Mouse (Mus musculus): ENCODE data around the gene Sars2. TPM values are rescaled to one million over a fixed set of nuclear protein-coding genes. Genes with fewer than 3 reads are reported as not detected.

Gene Sars2
- 23.2 TPM for polyA plus RNA-seq (2017; shearing (Covaris generic))

DNA sequence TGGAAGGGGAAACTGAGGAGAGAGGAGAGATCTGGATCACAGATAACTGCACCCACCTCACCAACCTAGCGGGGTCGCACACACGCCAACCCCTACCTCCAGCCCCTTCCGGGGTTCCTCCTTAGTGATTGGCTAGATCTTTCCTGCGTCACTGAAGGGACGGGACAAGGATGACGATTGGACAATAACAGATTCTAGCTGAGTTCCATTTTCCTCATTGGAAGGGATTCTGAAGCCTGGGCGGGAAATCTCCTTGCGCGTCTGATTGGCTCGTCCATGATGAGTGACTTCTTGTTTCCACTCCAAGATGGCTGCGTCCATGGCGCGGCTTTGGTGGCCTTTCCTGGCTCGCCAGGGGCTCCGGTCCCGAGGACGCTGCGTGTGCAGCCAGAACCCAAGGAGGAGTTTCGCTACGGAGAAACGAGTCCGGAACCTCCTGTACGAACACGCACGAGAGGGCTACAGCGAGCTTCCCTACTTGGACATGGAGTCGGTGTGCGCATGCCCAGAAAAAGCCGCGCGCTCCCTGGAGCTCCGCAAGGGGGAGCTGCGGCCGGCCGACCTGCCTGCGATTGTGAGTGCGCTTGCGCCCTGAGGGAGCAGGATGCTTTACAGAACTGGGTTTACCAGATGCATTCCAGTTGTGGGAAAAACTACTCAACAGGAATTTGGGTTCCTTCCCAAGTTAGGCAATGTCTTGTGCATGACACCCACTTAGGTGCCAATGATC, at the start of gene Sars2, which contains the start of gene Mrps12:
Gene Sars2 (plus strand): TSS at position 284 of the 730 bp plus-strand sequence.
Gene Mrps12 (minus strand): TSS at position 112 of the 730 bp plus-strand sequence.

DNA sequence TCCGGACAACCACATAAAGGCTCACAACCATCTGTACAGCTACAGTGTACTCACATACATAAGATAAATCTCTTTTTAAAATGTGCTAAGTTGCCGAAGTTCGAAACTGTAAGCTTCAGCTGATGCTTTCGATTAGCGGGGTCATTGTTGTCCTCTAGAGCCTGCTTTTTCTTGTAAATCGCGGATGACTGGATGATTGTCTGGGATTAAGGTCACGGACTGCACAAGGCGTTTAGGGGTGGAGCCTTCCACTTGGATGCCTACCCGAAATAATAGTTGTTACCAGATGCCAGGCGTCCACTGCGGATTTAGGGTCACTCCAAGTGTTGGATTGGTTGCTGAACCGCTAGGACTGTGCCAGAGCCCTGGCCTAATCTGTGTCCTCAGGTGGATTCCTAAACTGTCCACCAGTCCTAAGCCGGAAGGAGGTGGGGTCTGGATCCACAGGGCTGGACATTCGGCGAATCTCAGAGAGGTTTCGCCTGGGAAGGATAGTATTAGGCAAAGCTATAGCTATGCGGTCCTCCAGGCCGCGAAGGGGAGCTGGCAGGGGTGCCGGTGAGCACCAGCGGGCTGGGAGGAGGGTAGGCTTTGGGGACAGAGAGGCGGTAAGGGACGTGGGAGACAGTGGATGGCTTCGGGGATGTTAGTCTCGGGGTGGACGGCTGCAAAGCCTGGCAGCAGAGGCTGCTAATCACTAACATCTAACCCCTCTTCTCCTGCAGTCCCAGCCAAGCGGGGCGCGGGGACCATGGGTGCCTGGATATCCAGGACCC, 49.1 kb upstream of the Sars2 start, which contains the start of gene Fbxo27:
Gene Fbxo27 (plus strand): TSS at position 305 of the 776 bp plus-strand sequence.

DNA sequence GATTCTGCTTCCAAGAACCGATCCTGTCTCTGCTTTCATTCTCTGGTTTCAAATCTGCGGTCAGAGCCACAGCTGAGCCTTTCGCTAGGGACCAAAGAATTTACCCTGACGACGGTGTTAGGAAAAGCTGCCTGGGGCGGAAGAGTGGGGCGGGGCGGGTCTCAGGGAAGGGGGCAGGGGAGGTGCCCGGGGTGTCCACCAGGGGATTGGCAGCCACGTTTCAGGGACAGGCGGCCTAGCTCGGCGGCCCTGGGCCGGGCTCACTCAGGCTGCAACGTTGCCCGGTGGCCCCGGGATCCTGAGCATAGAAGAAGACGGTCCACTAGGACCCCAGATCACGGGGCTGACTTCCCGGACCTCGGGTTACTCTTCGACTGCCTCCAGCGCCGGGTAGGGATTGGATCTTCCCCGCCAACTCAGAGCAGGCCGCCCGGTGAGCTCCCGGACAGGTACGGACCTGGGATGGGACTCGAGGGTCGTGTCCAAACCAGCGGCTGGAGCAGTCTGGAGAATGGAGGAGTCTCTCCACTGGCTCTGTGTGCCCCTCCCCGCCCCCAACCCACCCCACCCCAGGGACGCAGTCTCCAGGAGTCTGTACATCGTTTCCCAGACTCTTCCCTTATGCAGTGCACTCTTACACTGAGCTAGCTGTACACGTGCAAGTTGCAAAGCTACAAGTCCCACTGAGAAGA, 25.1 kb upstream of the Sars2 start, which contains the start of gene Fbxo17:
Gene Fbxo17 (plus strand): TSS at position 215 of the 692 bp plus-strand sequence.

DNA sequence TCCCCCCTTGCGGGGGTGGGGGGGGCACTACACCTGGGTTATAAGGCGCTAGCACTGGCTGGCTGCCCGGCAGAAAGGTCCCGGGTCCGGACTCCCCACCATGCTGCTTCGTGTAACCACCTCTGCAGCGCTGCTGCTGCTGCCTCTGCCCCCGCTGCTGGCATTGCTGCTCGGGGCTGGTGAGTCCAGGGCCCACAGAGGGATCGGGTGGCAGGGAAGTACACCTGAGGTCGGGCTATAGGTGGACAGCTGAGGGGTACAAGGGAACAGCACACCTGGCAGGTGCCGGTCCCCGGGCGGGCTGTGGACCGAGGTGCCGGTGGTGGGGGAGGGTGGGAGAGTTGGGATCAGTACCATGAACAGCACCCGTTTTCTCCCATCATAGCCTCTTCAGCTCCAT, 14.3 kb downstream of the Sars2 start, which contains the start of gene Ccer2:
Gene Ccer2 (plus strand): TSS at position 96 of the 400 bp plus-strand sequence.

DNA sequence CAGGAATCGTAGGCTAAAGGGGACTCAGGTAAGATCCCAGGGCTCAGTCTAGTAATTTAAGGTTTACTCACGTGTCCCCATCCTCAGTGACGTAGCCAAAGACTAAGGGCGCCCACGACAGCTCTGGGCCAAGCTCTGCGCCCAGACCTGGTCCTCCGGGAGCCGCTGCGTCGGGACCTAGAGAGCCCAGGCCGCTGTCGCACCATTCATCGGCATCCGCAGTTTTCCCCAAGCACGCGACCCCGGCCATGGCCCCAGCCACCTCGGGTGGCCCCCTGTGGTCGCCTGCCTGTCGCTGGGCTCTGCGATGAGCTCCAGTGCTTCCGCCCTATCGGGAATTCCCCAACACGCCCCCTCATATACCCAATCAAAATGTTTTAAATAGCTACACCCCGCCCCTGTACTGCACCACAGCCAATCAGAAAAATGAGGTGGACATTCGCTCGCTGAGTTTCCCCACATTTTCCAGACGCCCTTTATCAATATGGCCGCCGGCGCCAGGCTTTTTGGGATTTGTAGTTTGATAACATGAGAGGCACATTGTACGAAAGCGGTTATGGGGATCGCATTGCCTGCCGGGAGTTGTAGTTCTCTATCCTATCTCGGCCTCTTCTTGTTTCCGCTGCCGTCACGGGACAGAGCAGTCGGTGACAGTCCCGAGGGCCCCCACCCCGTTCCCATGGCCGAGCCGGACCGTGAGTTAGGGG, 24.5 kb downstream of the Sars2 start, which contains the start of gene Sirt2:
Gene Sirt2 (plus strand): TSS at position 563 of the 707 bp plus-strand sequence.

DNA sequence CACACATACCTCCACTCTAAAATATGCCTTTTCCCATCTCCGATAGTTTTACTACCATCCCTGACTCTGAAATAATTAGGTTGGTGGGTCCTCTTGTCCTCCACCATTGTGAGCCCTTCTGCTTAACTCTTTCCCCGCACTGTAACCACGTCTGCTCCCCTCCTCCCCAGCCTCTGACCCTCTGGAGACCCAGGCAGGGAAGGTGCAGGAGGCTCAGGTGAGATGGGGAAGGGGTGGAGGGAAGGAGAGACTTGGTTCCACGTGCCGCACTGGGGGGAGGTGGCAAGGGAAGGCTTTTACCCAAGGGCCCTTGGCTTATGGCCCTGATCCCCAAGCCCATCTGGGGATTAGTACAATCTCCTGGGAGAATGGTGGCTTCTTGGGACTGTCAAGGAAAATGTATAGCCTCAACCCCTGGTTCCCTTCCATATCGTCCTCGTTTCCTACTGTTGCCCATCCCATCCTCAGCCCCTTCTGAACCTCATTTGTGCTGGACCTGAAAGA, 25.7 kb downstream of the Sars2 start, which contains the start of gene Nfkbib:
Gene Nfkbib (minus strand): TSS at position 51 of the 504 bp plus-strand sequence.

DNA sequence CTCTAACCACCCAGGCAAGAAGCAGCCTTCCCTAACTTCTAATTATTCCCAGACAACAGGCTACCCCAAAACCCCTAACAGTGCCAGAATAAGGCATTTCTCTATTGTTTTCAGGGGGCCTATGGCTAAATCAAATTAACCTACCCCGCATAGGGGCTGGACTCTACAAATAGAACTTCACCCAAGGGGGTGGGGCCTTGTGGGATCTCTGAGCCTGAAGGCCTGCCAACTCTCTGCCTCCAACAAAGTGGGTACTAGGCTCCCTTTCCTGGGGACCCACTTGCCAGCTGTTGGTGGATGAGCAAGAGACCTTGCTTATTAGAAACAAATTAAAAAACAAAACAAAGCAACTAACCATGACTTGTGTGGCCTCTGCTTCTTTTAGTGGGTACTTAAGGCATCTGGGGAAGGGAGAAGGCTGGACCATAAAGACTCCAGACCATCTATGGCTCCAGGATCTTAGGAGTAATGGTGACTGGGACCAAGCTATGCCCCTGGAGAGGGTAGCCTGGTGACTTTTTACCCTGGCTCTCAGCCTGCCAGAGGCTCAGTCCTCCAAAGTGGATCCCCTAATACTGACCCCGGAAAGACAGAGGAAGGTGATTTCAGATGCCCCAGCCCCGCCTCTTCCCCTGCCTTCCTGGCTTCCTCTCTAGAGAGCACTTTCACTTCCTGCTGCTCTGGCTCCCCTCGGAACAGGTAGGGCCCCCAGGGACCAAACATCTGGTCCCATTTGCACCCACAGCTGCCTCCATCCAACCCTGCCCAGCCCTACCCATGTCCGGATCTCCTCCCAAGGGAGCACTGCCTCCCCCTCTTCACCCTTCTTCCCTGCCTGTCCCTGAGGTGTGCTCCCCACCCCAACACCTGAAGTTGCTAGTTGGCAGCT, 46.8 kb downstream of the Sars2 start, which contains the start of gene Rinl:
Gene Rinl (plus strand): TSS at position 663 of the 889 bp plus-strand sequence.

Other genes with a start within 250 kb of the Sars2 start
- gene Ifnl2, start 231.5 kb upstream of the Sars2 start, polyA plus RNA-seq (2017; shearing (Covaris generic)), result not detected
- gene Ifnl3, start 219.2 kb upstream of the Sars2 start, polyA plus RNA-seq (2017; shearing (Covaris generic)), result not detected
- gene Sycn, start 201.1 kb upstream of the Sars2 start, polyA plus RNA-seq (2017; shearing (Covaris generic)), result not detected
- gene Nccrp1, start 194.7 kb upstream of the Sars2 start, polyA plus RNA-seq (2017; shearing (Covaris generic)), result not detected
- 4.4 TPM for gene Samd4b, start 143.8 kb upstream of the Sars2 start, polyA plus RNA-seq (2017; shearing (Covaris generic))
- gene Pak4, start 143.8 kb upstream of the Sars2 start, polyA plus RNA-seq (2017; shearing (Covaris generic)), result 5.0 TPM
- gene Acp7, start 110.7 kb upstream of the Sars2 start, polyA plus RNA-seq (2017; shearing (Covaris generic)), result not detected
- 3.8 TPM for gene Fbxo27, start 49.1 kb upstream of the Sars2 start, polyA plus RNA-seq (2017; shearing (Covaris generic))
- gene Fbxo17, start 25.2 kb upstream of the Sars2 start, polyA plus RNA-seq (2017; shearing (Covaris generic)), result 8.0 TPM
- 101 TPM for gene Mrps12, start 172 bp upstream of the Sars2 start, polyA plus RNA-seq (2017; shearing (Covaris generic))
- not detected for gene Ccer2, start 14.2 kb downstream of the Sars2 start, polyA plus RNA-seq (2017; shearing (Covaris generic))
- gene Sirt2, start 24.7 kb downstream of the Sars2 start, polyA plus RNA-seq (2017; shearing (Covaris generic)), result 88.8 TPM
- gene Nfkbib, start 25.5 kb downstream of the Sars2 start, polyA plus RNA-seq (2017; shearing (Covaris generic)), result 131 TPM
- 254 TPM for gene Rinl, start 47.0 kb downstream of the Sars2 start, polyA plus RNA-seq (2017; shearing (Covaris generic))
- 106 TPM for gene Hnrnpl, start 66.5 kb downstream of the Sars2 start, polyA plus RNA-seq (2017; shearing (Covaris generic))
- gene Ech1, start 83.2 kb downstream of the Sars2 start, polyA plus RNA-seq (2017; shearing (Covaris generic)), result 216 TPM
- gene Lgals4, start 91.9 kb downstream of the Sars2 start, polyA plus RNA-seq (2017; shearing (Covaris generic)), result 26.3 TPM
- 2.8 TPM for gene Lgals7, start 121.9 kb downstream of the Sars2 start, polyA plus RNA-seq (2017; shearing (Covaris generic))
- gene Capn12, start 139.4 kb downstream of the Sars2 start, polyA plus RNA-seq (2017; shearing (Covaris generic)), result 0.25 TPM
- 203 TPM for gene Actn4, start 220.3 kb downstream of the Sars2 start, polyA plus RNA-seq (2017; shearing (Covaris generic))
- gene Eif3k, start 239.9 kb downstream of the Sars2 start, polyA plus RNA-seq (2017; shearing (Covaris generic)), result 453 TPM
- 90.6 TPM for gene Map4k1, start 240.1 kb downstream of the Sars2 start, polyA plus RNA-seq (2017; shearing (Covaris generic))